Mouse (Mus musculus) intestine, embryonic 14.5 days (tissue): ENCODE measurements around the gene Rap2a. TPM values are rescaled to one million over a fixed set of nuclear protein-coding genes. Genes with fewer than 3 reads are reported as not detected.

ENCODE experiments used
- ATAC-seq: fragments of 200-750 bp; cut with Nextera tagmentation; replicated peaks from 2 replicates; pipeline ENCODE4 v1.8.0; 2017; ENCODE audit warnings: low read depth, moderate number of reproducible peaks, moderate TSS enrichment, moderate library complexity; ENCODE audit not compliant: low FRiP score, low TSS enrichment
- DNase-seq: peaks from one replicate; pipeline ENCODE4 v3.0.0-alpha.2; 2018; ENCODE audit warnings: low spot score
- H3K27ac ChIP-seq: fragments of 300-500 bp; sonication (generic); 2 replicates; pipeline ENCODE4 v1.5.1; 2014; ENCODE audit warnings: low read depth, mild to moderate bottlenecking, control low read depth
- H3K27me3 ChIP-seq: fragments of 300-500 bp; sonication (generic); replicated peaks from 2 replicates; pipeline ENCODE4 v1.6.1; 2014; ENCODE audit warnings: low read length, control low read depth; ENCODE audit not compliant: control insufficient read depth, insufficient read depth
- H3K36me3 ChIP-seq: fragments of 300-500 bp; sonication (generic); 2 replicates; pipeline ENCODE4 v1.6.1; 2014; ENCODE audit warnings: low read length, control low read depth; ENCODE audit not compliant: control insufficient read depth, insufficient read depth
- H3K4me1 ChIP-seq: fragments of 300-500 bp; sonication (generic); replicated peaks from 2 replicates; pipeline ENCODE4 v1.6.1; 2014; ENCODE audit warnings: low read length, control low read depth, mixed read lengths; ENCODE audit not compliant: control insufficient read depth, insufficient read depth
- H3K4me2 ChIP-seq: fragments of 300-500 bp; sonication (generic); 2 replicates; pipeline ENCODE4 v1.6.1; 2014; ENCODE audit warnings: low read length
- H3K4me3 ChIP-seq: fragments of 300-500 bp; sonication (generic); 2 replicates; pipeline ENCODE4 v1.5.1; 2014; ENCODE audit warnings: low read depth, low read length, control low read depth, mixed read lengths
- H3K9ac ChIP-seq: fragments of 300-500 bp; sonication (generic); 2 replicates; pipeline ENCODE4 v1.6.1; 2014; ENCODE audit warnings: mild to moderate bottlenecking, low read length
- H3K9me3 ChIP-seq: fragments of 300-500 bp; sonication (generic); 2 replicates; pipeline ENCODE4 v1.6.1; 2016; ENCODE audit warnings: low read length, control low read depth; ENCODE audit not compliant: control insufficient read depth
- WGBS: fragments of 180-500 bp; shearing (Covaris S2); extraction: QIAGEN DNeasy Blood & Tissue Kit; methylation state at CpG from one replicate; pipeline ENCODE4 v1.1.7; 2014; 5-methylcytosine and 5-hydroxymethylcytosine counted together
- polyA plus RNA-seq: library from polyadenylated mRNA; unstranded; fragments of >200 nt; fragmentation: Nextera tagmentation; extraction: Ambion mirVana; gene quantifications from 2 replicates; pipeline ENCODE4 v1.2.1, GENCODE M21; 2014

Gene Rap2a
- polyA plus RNA-seq, 1 experiment from 2014 or later: 21.8 TPM

GRCm38 (mm10) chr14:120484561-120484960 lies 6.3 kb downstream of the Rap2a start:
- Histone ChIP-seq H3K4me1 (peaks cover 4% of the 10 kb centered on the region; the same call in 1 of the 2 replicates), H3K4me2 (no peak overlapping the region), H3K4me3 (no peak overlapping the region), H3K9me3 (no peaks in the 10 kb centered on the region), H3K27me3 (no peaks in the 10 kb centered on the region), H3K36me3 (no peaks in the 10 kb centered on the region), H3K27ac (no peak overlapping the region), H3K9ac (no peak overlapping the region)
- 85% methylated on average over 5 of the region's 5 CpGs for WGBS
- DNase-seq: no peak
- ATAC-seq: no peak

GRCm38 (mm10) chr14:120496284-120496683 lies 18.0 kb downstream of the Rap2a start:
- H3K9ac ChIP-seq: no peak overlapping the region
- H3K9me3 ChIP-seq: no peaks in the 10 kb centered on the region
- no peaks in the 10 kb centered on the region for H3K27me3 ChIP-seq
- no peak for ATAC-seq
- H3K4me2 ChIP-seq: no peak overlapping the region
- H3K27ac ChIP-seq: no peak overlapping the region
- no peak for DNase-seq
- no peak overlapping the region for H3K4me3 ChIP-seq
- 38% methylated on average over 5 of the region's 5 CpGs for WGBS
- no peaks in the 10 kb centered on the region for H3K36me3 ChIP-seq
- 0 out of 2 replicates have a peak, but pooled peaks cover 5% of the 10 kb centered on the region for H3K4me1 ChIP-seq

DNA sequence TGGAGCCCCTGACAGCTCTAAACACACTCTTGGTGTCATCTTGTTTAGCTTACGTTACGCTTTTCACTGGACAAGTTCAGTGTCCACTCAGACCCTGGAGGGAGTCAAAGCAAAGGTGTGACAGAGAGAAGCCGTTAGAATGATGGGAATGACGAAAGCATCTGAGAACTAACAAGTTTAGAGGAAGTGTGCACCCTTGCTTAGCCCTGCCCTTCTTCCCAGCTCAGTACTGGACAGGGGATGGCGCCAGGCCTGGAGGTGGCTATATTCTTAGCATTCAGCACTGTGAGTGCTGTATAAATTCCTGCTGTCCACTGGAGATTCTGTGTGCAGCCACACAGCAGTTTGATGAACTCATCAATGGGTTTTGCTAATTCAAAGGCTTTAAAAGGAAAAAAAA lies 18.6 kb downstream of the Rap2a start:
- ATAC-seq: no peak
- DNase-seq: no peak
- no peak overlapping the region for H3K27ac ChIP-seq
- 0 out of 2 replicates have a peak, but pooled peaks cover 5% of the 10 kb centered on the region for H3K4me1 ChIP-seq
- no peaks in the 10 kb centered on the region for H3K27me3 ChIP-seq
- H3K9ac ChIP-seq: no peak overlapping the region
- 71% methylated on average over 5 of the region's 5 CpGs for WGBS
- H3K4me3 ChIP-seq: no peak overlapping the region
- H3K9me3 ChIP-seq: no peaks in the 10 kb centered on the region
- H3K4me2 ChIP-seq: no peak overlapping the region
- H3K36me3 ChIP-seq: no peaks in the 10 kb centered on the region

DNA sequence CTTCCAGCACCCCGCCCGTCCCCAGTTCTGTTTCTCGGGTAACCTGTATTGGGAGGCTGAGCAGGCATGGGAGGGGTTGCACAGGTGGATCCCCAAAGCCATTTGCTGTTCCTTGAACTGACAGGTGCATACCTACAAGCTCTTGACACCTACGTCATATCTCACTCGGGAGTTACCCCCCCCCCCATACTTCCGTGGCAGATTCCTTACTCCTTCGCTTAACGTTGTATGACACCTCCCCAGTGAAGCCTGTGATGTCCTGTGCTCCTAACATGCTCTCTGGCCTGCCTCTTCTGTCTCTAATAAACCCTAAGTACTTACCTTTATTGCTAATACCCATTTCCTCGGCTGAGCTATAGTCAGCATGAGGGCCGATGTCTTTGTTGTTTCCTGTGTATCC lies 20.9 kb downstream of the Rap2a start:
- Histone ChIP-seq H3K27me3 (no peaks in the 10 kb centered on the region), H3K27ac (no peak overlapping the region), H3K9ac (no peak overlapping the region), H3K4me1 (0 out of 2 replicates have a peak, but pooled peaks cover 5% of the 10 kb centered on the region), H3K4me2 (no peak overlapping the region), H3K36me3 (peaks cover 7% of the 10 kb centered on the region; the same call in 1 of the 2 replicates), H3K4me3 (no peak overlapping the region), H3K9me3 (no peaks in the 10 kb centered on the region)
- 97% methylated on average over 10 of the region's 10 CpGs for WGBS
- DNase-seq (no peak), ATAC-seq (no peak)

DNA sequence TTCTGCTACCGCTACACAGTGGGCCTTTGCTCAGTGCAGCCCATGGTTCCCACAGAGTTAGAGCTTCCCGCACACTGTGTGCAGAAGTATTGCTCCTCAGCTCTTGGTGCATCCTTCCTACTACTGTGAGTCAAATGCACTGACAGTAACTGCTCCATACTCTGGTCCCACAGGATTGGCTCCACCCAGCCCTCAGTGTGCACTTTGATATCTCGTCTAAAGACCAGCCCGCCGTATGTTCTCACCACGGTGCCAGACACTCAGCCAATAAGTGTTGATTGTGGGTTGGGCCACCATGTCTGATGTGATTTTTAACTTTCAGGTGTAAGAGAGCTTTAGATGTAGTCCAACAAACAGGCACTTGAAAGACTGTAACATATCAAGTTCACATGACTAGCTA lies 21.4 kb downstream of the Rap2a start:
- no peak overlapping the region for H3K9ac ChIP-seq
- no peak overlapping the region for H3K4me2 ChIP-seq
- no peak overlapping the region for H3K27ac ChIP-seq
- no peak for ATAC-seq
- peaks cover 12% of the 10 kb centered on the region for H3K36me3 ChIP-seq
- no peaks in the 10 kb centered on the region for H3K27me3 ChIP-seq
- no peaks in the 10 kb centered on the region for H3K9me3 ChIP-seq
- 91% methylated on average over 6 of the region's 6 CpGs for WGBS
- no peak for DNase-seq
- 0 out of 2 replicates have a peak, but pooled peaks cover 5% of the 10 kb centered on the region for H3K4me1 ChIP-seq
- H3K4me3 ChIP-seq: no peak overlapping the region

GRCm38 (mm10) chr14:120500021-120500560 lies 21.8 kb downstream of the Rap2a start:
- no peak for ATAC-seq
- Histone ChIP-seq H3K9me3 (no peaks in the 10 kb centered on the region), H3K27me3 (no peaks in the 10 kb centered on the region), H3K36me3 (peaks cover 16% of the 10 kb centered on the region), H3K4me1 (0 out of 2 replicates have a peak, but pooled peaks cover 5% of the 10 kb centered on the region), H3K27ac (no peak overlapping the region), H3K4me3 (no peak overlapping the region), H3K4me2 (no peak overlapping the region), H3K9ac (no peak overlapping the region)
- 82% methylated on average over 12 of the region's 12 CpGs for WGBS
- no peak for DNase-seq

GRCm38 (mm10) chr14:120500791-120501190 lies 22.5 kb downstream of the Rap2a start:
- DNase-seq: no peak
- Histone ChIP-seq H3K36me3 (peaks cover 24% of the 10 kb centered on the region), H3K4me2 (no peak overlapping the region), H3K9ac (no peak overlapping the region), H3K4me3 (no peak overlapping the region), H3K4me1 (0 out of 2 replicates have a peak, but pooled peaks cover 5% of the 10 kb centered on the region), H3K27me3 (no peaks in the 10 kb centered on the region), H3K27ac (no peak overlapping the region), H3K9me3 (no peaks in the 10 kb centered on the region)
- ATAC-seq: no peak
- WGBS: 92% methylated on average over 5 of the region's 5 CpGs

DNA sequence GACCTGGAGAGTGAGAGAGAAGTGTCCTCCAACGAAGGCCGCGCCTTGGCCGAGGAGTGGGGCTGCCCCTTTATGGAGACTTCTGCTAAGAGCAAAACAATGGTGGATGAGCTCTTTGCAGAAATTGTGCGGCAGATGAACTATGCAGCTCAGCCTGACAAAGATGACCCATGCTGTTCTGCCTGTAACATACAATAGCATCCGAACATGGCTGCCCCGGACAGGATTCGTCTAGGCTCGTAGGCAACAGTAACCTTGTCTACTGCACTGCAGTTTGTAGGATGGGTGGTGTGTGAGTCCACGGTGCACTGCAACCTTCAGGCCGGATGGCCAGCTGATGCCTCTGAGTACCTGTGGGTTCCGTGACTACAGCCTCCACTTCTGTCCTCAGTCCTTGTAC lies 25.4 kb downstream of the Rap2a start:
- DNase-seq (no peak), ATAC-seq (no peak)
- no peak overlapping the region for H3K4me3 ChIP-seq
- H3K4me2 ChIP-seq: no peak overlapping the region
- 0 out of 2 replicates have a peak, but pooled peaks cover 2% of the 10 kb centered on the region for H3K4me1 ChIP-seq
- H3K9me3 ChIP-seq: no peaks in the 10 kb centered on the region
- peaks cover 26% of the 10 kb centered on the region for H3K36me3 ChIP-seq
- no peak overlapping the region for H3K9ac ChIP-seq
- 95% methylated on average over 12 of the region's 12 CpGs for WGBS
- no peak overlapping the region for H3K27ac ChIP-seq
- H3K27me3 ChIP-seq: no peaks in the 10 kb centered on the region

DNA sequence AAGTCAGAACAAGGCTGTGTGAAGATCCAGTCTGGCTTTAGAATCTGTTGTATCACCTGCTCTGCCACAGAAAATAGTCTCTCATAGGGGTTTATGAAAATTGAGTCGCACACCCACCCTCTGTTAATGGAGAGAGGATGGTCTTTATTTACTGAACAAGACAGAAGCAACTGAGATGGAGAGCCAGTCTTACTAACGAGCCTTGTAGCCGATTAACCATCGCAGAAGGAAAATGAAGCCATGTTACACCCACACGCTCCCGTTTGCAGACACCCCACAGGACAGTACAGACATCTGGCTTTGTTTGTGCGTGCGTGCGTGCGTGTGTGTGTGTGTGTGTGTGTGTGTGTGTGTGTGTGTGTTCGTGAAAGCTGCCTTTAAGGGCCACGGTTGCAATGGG lies 26.2 kb downstream of the Rap2a start:
- WGBS: 89% methylated on average over 12 of the region's 12 CpGs
- peaks cover 26% of the 10 kb centered on the region for H3K36me3 ChIP-seq
- no peak for DNase-seq
- H3K9me3 ChIP-seq: no peaks in the 10 kb centered on the region
- H3K9ac ChIP-seq: no peak overlapping the region
- H3K27me3 ChIP-seq: no peaks in the 10 kb centered on the region
- H3K4me3 ChIP-seq: no peak overlapping the region
- no peak for ATAC-seq
- H3K27ac ChIP-seq: no peak overlapping the region
- H3K4me2 ChIP-seq: no peak overlapping the region
- 0 out of 2 replicates have a peak, but pooled peaks cover 2% of the 10 kb centered on the region for H3K4me1 ChIP-seq
